Mouse (Mus musculus): ENCODE data around the gene Hnrnph2.

DNA sequence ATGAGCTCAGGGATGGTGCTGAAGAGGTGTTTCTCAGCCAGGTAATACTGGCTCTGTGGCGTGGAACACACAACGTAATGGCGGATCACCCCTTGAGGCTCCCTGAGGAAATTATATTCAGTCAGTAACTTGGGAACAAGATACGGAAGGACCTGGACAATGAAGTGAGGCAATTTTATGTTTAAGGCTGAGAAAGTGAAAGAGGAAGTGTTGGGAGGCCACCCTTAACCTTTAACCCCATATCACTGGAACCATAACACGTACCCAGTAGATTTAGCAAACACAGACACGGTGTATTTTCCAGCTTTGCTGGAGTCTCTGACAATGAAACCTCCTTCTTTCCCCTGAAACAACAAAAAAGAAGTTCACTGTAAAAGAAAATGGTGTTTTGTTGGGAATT lies 46.6 kb upstream of the Hnrnph2 start:
- TF ChIP-seq CTCF (IDR thresholded peaks at IDR 0.05; ENCODE audit: borderline replicate concordance, control insufficient read depth, extremely low read depth, insufficient read depth, low read length, poor library complexity) = no peak
- TF ChIP-seq POLR2A (IDR thresholded peaks at IDR 0.05; ENCODE audit: control insufficient read depth, extremely low read depth, insufficient read depth, low read length, poor library complexity) = no peak

All from thymus, adult 2 months (tissue).